Mouse (Mus musculus) mouse trophoblast stem cell (cell line): ENCODE measurements around the gene Tomm40.

Experiments used
- in situ Hi-C, 2 experiments: fragments of 300-500 bp; cut with MseI, MboI; formaldehyde crosslinking; loops; 2 replicates in 1 of 2; 3 replicates in 1 of 2; pipeline ENCODE4 v1.15.1; 2025

The Tomm40 gene

DNA sequence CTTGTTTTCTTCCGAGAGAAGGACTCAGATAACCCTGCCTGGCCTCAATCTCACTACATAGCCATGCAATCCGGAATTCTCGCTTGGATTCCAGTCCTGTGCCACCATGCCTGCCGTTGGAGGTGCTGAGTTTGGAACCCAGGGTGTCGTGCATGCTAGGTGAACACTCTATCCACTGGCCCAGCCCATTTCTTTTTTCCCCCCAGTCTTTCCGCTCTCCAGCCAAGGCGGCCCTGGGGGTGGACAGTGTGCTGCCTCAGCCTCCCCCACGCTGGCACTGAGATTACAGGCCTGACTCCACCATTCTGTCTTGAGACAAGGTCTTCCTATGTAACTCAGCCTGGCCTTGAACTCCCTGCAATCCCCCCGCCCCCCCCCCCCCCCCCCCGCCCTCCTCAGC is 30.7 kb upstream of the Tomm40 start:
- in situ Hi-C loops: loop anchor here in 1 of 2 experiments (5.0 kb wide), 1 partner anchor 36 kb away; no protein-coding TSS in a partner anchor

DNA sequence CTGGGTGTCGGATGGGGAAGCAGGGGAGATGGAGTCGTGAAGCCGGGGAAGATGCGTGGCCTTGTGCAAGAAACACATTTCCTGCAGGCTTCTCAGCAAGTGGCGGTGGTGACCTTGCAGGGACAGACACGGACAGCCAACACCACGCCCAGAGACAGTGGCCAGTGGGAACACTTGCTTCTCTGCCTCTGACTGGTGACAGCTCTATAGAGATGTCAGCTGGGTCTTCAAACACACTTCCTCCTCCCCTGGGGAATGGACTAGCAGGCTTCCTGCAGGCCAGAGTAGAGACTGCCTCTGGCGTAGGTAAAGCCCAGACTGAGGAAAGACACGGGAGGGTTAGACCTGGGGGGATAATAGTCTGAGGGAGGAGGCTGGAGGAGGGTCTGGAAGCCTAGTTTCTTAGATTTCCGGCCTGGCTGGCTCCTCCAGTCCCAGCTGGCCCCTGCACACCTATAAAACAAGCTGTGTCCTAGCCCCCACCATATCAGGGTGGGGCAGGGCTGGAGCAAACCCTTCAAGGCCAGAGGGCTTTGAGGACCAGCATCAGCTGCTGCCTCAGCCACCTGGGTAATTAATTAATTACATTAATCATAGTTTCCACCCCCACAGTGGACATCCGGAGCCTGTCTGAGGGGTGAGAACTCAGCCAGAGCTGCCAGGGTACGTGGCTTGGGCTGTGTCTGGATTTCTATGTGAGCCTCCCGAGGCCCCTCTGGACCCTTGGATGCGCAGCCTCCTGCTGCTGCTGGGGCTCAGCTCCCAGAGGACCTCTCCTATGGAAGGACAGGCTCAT is 29.6 kb upstream of the Tomm40 start:
- in situ Hi-C loops: loop anchor here in 1 of 2 experiments (5.0 kb wide), 1 partner anchor 38 kb away; no protein-coding TSS in a partner anchor

DNA sequence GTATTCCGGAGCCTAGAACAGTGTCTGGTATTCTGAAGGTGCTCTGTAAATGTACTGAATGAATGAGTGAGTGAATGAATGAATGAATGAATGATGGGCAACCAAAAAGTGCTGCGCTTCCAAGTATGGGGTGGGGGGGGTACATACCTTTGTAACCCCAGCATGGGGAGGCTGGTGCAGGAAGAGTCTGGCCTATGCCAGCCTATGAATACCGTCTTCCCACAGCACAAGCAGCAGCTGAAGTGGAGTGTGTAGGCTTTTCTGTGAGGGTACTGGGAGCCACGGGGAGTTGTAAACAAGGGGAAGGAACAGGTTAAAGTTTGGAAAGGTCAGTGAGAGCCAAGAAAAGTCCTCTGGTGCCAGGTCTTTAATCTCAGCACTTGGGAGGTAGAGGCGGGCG is 28.6 kb upstream of the Tomm40 start:
- in situ Hi-C loops: no loop called here

- in situ Hi-C loops: no loop called here
These were observed 27.2 kb upstream of the Tomm40 start for GRCm38 (mm10) chr7:19742468-19742867.

DNA sequence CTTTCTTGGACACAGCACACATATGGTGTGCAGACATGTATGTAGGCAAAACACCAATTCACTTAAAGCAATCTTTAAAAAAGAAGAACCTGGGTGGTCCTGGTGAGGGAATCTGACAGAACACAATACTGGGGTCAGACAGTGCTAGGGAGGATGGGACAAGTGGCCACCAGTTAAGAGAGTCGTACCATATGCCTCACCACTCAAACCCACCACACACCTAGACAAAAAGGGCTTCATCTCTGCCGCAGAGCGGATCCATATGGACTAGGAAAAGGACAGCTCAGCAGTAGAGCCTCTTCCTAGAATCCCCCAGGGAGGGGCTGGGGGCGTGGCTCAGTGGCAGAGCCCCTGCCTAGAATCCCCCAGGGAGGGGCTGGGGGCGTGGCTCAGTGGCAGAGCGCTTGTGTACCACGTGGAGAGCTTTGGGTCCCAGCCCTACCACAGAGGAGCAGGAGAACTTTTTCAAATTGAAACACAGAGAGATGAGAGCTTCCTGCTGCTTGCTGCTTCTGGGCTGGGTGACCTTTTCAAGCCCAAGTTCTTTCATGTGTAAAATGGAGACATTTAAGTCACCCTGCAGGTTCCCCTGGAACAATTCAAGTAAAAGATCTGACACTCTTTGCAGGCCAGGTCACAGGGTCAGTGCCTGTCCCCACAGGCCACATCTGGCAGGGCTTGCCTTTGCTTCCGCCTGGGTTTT is 26.2 kb upstream of the Tomm40 start:
- in situ Hi-C loops: no loop called here

- in situ Hi-C loops: no loop called here
These were observed 25.0 kb upstream of the Tomm40 start for GRCm38 (mm10) chr7:19740269-19740668.

GRCm38 (mm10) chr7:19738771-19739170 is 23.5 kb upstream of the Tomm40 start:
- in situ Hi-C loops: loop anchor here in 1 of 2 experiments (10.0 kb wide), 1 partner anchor 46 kb away; no protein-coding TSS in a partner anchor

GRCm38 (mm10) chr7:19736389-19737057 is 21.3 kb upstream of the Tomm40 start:
- in situ Hi-C loops: loop anchor here in 1 of 2 experiments (10.0 kb wide), 1 partner anchor 48 kb away; no protein-coding TSS in a partner anchor

GRCm38 (mm10) chr7:19734178-19734666 is 19.0 kb upstream of the Tomm40 start:
- in situ Hi-C loops: loop anchor here in 1 of 2 experiments (10.0 kb wide), 1 partner anchor 51 kb away; no protein-coding TSS in a partner anchor

- in situ Hi-C loops: no loop called here
These were observed 11.3 kb upstream of the Tomm40 start for GRCm38 (mm10) chr7:19726541-19726940.

DNA sequence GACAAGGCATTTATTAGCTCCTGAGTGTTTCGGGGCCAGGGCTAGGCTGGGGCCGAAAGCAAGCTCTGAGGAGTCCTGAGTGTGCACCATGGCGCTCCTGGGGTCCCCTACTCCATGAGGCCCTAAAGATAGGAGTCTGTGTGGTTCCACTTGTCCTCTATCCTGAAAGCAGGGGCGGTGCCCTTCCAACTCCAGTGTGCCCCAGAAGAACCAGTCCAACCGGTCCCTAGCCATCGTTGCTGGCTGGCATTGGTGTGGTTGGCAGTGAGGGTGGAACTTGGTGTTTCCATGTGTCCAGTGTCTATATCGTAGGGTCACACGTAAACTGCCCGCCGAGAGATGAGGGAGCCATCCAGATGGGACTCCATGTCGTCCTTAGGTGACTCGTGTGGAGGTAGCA is 8.9 kb upstream of the Tomm40 start:
- in situ Hi-C loops: no loop called here

GRCm38 (mm10) chr7:19722754-19723195 is 7.5 kb upstream of the Tomm40 start:
- in situ Hi-C loops: no loop called here

DNA sequence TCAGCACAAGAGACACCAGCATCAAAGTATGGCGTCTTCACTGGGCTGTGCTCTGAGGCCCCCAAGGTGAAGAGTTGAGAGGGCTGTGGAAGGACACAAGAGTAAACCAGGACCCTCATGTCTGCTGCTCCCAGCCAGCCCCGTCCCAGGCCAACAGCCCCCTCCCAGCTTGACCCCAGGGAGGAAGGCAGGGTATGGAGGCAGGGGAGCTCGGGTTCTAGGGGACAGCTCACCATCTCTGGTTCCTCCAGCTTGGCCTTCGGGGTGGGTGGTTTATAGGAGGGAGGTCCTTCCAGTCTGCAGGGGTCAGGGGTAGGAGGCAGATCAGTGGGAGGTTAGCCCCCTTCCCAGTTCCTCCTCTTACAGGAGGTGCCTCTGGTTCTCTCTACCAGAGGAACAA is 4.0 kb upstream of the Tomm40 start:
- in situ Hi-C loops: no loop called here

DNA sequence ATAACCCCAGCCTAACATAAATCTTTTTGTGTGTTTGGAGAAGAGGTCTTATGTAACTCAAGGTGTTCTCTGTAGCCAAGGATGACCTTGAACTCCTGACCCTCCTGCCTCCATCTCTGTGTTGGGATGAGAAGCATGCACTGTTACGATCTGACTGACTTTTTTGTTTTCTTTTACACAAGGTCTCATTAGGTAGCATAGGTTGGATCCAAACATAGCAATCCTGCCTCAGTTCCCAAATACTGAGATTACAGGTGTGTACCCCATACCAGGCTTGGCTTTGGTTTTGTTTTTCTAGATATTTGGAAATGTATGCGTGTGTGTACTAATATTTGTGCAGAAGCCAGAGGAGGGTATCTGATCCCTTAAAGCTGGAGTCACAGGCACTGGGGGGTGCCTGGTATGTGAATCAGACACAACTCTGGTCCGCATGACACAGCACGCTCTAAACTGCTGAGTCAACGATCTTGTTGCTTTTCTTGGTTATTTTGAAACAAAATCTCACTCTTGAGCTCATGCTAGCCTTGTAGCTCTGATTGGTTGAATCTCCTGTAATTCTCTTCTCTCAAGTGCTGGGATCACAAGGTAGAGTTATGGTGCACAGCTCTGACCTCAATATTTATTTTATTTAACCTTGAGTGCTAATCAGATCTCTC is 3.2 kb upstream of the Tomm40 start:
- in situ Hi-C loops: no loop called here

GRCm38 (mm10) chr7:19717346-19717745 is 2.1 kb upstream of the Tomm40 start:
- in situ Hi-C loops: no loop called here

- in situ Hi-C loops: no loop called here
These were observed 1.6 kb upstream of the Tomm40 start for GRCm38 (mm10) chr7:19716822-19717221.

DNA sequence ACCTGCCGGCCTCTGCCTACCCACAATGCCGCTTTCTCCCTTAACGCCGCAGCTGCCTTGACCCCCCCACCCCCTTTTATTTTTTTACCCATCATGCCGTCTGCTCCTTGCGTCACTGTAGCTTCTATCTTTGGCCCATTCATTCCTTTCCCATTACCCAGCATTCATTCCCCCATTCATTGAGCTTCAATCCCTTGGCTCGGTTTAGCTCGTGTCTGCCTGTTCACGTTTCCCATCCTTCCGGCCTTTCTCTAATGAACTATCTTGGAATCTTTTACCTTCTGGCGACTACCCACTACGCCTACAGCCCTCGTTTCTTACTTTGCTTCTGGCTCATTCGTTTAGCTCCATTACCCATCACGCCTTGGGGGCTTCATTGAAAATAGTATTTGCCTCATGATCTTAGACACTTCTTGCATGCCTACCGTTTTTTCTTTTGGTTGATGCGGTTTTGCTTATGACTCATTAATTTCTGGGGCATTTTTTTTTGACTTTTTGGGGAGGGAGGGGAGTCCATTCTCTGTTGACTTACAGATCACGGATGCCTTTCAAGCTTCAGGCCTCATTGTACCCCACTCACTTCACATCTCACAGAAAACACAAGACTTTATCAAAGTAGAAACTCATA is 931 bp upstream of the Tomm40 start:
- in situ Hi-C loops: no loop called here

DNA sequence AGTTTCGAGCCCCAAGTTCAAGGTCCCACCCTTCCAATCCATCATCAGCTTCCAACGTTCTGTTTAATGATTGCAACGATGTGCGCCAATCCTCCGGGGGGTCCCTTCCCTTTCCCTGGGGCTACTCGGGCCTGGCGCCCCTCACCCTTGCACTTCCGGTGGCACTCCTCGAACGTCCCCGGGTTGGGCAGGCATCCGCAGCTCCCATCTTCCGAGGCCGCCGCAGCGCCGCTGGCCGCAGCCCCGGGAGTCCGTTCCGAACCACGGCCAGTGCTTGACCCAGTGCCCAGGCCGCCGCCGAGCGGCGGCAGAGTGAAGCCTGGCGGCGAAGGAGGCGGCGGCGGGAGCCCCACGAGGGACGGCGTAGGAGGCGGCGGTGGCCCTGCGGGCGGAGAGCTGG is 402 bp downstream of the Tomm40 start:
- in situ Hi-C loops: no loop called here

- in situ Hi-C loops: no loop called here
These were observed 1.6 kb downstream of the Tomm40 start for GRCm38 (mm10) chr7:19713598-19713997.

- in situ Hi-C loops: no loop called here
These were observed 2.0 kb downstream of the Tomm40 start for GRCm38 (mm10) chr7:19713196-19713595.

DNA sequence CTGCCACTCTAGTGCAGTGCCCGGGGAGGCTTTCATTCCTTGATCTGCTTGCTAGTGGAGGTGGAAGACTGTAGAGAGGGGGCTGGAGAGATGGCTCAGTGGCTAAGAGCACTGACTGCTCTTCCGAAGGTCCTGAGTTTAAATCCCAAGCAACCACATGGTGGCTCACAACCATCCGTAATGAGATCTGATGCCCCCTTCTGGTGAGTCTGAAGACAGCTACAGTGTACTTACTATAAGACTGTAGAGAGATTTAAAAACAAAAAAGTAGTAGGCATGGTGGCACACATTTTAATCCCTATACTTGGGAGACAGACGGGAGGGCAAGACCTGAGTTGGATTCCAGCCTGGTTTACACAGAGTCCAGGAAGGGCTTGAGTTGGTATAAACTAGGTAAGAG is 2.8 kb downstream of the Tomm40 start:
- in situ Hi-C loops: no loop called here
